8 mouse cellular contexts compared by ENCODE assay signal in the genomic region with DNA sequence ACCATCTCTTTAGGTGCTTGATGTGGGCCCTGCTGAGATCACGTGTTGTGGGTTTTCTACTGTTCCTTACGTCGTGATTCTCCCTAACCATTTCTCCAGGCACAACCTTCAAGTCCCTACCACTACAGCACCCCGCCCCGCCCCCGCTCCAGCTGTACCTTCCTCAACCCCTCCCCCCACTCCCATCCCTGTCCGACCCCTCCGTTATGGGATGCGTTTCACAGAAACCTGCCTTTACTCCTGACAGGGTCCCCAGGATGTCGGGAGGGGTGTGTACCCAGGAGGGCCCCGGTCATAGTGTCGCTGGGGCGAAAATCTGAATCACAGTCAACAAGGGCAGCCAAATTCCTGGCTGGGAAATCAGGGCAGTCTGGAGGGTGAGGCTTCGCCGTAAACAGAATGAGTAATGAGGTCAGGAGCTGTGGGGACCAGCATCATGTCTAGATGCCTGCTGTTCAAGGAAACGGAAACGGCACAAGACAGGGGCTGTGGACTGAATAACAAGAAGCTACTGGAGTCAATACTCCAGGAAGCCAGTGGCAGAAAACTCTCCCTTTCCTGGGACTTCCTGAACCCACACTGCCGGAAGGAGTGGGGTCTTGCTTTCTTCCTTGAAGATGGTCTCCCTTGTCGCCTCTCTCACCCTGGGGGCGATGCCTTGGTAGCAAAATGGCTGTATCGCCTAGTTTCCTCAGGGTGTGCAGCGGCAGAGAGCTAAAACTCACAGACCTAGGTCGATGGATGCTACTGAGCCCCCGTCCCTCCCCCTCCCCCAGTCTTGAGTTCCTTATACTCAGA. TPM values are rescaled to one million over a fixed set of nuclear protein-coding genes. Genes with fewer than 3 reads are reported as not detected.
DNase-seq lines count a peak whose midpoint lies in the region; ATAC-seq lines count a peak whose summit lies in the region.

No protein-coding gene starts in this region.

- H3K9me3 ChIP-seq in intestine, embryonic 16.5 days (ENCODE audit: control insufficient read depth, low read length) = no peaks in the 10 kb centered on the region
- no peaks in the 10 kb centered on the region for H3K9me3 ChIP-seq in liver, embryonic 16.5 days (replicated peaks; ENCODE audit: control insufficient read depth, low read length)
- no peaks in the 10 kb centered on the region for H3K9me3 ChIP-seq in neural tube, embryonic 15.5 days (replicated peaks)

- H3K4me2 ChIP-seq in intestine, embryonic 16.5 days (ENCODE audit: low read depth, low read length) = peak overlapping the region; percentile 32; the same call in 1 of the 2 replicates
- H3K4me2 ChIP-seq in liver, embryonic 16.5 days (ENCODE audit: low read depth, low read length) = peak overlapping the region; percentile 30; the same call in 1 of the 2 replicates
- H3K4me2 ChIP-seq in neural tube, embryonic 15.5 days = peak overlapping the region; percentile 54

- no peaks in the 10 kb centered on the region for H3K36me3 ChIP-seq in intestine, embryonic 16.5 days (ENCODE audit: control insufficient read depth, insufficient read depth, low read length)
- no peaks in the 10 kb centered on the region for H3K36me3 ChIP-seq in liver, embryonic 16.5 days (ENCODE audit: control insufficient read depth, insufficient read depth)
- no peaks in the 10 kb centered on the region for H3K36me3 ChIP-seq in neural tube, embryonic 15.5 days

- no peaks in the 10 kb centered on the region for H3K27me3 ChIP-seq in intestine, embryonic 16.5 days (replicated peaks; ENCODE audit: control insufficient read depth, insufficient read depth, low read length)
- peaks cover 64% of the 10 kb centered on the region for H3K27me3 ChIP-seq in liver, embryonic 16.5 days (ENCODE audit: control insufficient read depth, insufficient read depth, low read depth, low read length)
- H3K27me3 ChIP-seq in neural tube, embryonic 15.5 days (replicated peaks) = 0 out of 2 replicates have a peak, but pooled peaks cover 3% of the 10 kb centered on the region

- H3K9ac ChIP-seq in intestine, embryonic 16.5 days (ENCODE audit: low read depth, low read length) = peak overlapping the region; percentile 50
- no peak overlapping the region for H3K9ac ChIP-seq in liver, embryonic 16.5 days (ENCODE audit: low read depth, low read length)
- H3K9ac ChIP-seq in neural tube, embryonic 15.5 days (replicated peaks) = peak overlapping the region; percentile 20; the same call in 1 of the 2 replicates

- intact Hi-C loops in gastrocnemius, postnatal 14 days (cut with DNase I; ENCODE audit: low total_unique reads) = no loop called here

- DNase-seq in right cerebral cortex, postnatal 10 days (ENCODE audit: low spot score in 2 of 2) = peak; percentile 44 to 50
- DNase-seq in right cerebral cortex, postnatal 25 days = no peak
- peak; percentile 75 for DNase-seq in cerebellum, adult 9-11 months
- DNase-seq in gastrocnemius, postnatal 14 days = peak; percentile 37
- DNase-seq in spleen, postnatal 14 days (ENCODE audit: low spot score in 2 of 2) = no peak

- peak overlapping the region; percentile 0; the same call in 1 of the 2 replicates for H3K4me3 ChIP-seq in intestine, embryonic 16.5 days (ENCODE audit: low read length)
- no peak overlapping the region for H3K4me3 ChIP-seq in liver, embryonic 16.5 days (ENCODE audit: low read depth, low read length)
- peak overlapping the region; percentile 18 for H3K4me3 ChIP-seq in neural tube, embryonic 15.5 days (replicated peaks)

- no peak for ATAC-seq in intestine, embryonic 16.5 days
- peak; percentile 50 for ATAC-seq in liver, embryonic 16.5 days (ENCODE audit: low read depth)
- ATAC-seq in neural tube, embryonic 15.5 days (ENCODE audit: low FRiP score) = peak; percentile 66; the same call in 1 of the 2 replicates

- 8% methylated on average over 24 of the region's 24 CpGs for WGBS in intestine, embryonic 16.5 days
- 7% methylated on average over 24 of the region's 24 CpGs for WGBS in liver, embryonic 16.5 days (ENCODE audit: insufficient replicate concordance)
- WGBS in neural tube, embryonic 15.5 days = 4% methylated on average over 24 of the region's 24 CpGs

- H3K4me1 ChIP-seq in intestine, embryonic 16.5 days (ENCODE audit: control insufficient read depth, insufficient read depth, low read length) = peaks cover 24% of the 10 kb centered on the region
- peaks cover 6% of the 10 kb centered on the region for H3K4me1 ChIP-seq in liver, embryonic 16.5 days (ENCODE audit: control insufficient read depth, low read depth, low read length)
- peaks cover 31% of the 10 kb centered on the region for H3K4me1 ChIP-seq in neural tube, embryonic 15.5 days

- H3K27ac ChIP-seq in intestine, embryonic 16.5 days (ENCODE audit: low read length) = peak overlapping the region; percentile 12
- H3K27ac ChIP-seq in liver, embryonic 16.5 days (ENCODE audit: low read length) = no peak overlapping the region; the same call in 1 of the 2 replicates
- H3K27ac ChIP-seq in neural tube, embryonic 15.5 days (replicated peaks) = peak overlapping the region; percentile 75

RNA-seq across cellular contexts. Expression of gene Pim1, which starts 31.0 kb away (rescaled TPM):
- total RNA-seq in gastrocnemius, postnatal 14 days (2021) = 10 to 100 TPM; 17.6 to 18.2 TPM
- polyA plus RNA-seq in intestine, embryonic 16.5 days (2015; fragmentation: Nextera tagmentation; extraction: Ambion mirVana) = 11.8 and 12.8 TPM in 2 replicates
- polyA plus RNA-seq in liver, embryonic 16.5 days (2015; fragmentation: Nextera tagmentation; extraction: Ambion mirVana) = 74.7 and 80.0 TPM in 2 replicates
- 9.0 and 15.8 TPM in 2 replicates for polyA plus RNA-seq in neural tube, embryonic 15.5 days (2015; fragmentation: Nextera tagmentation; extraction: Ambion mirVana)

Comparison
In these comparisons a context has a peak if more than half of its experiments do, and no peak if none do; other contexts are left out.
1. DNase-seq: peak in right cerebral cortex, postnatal 10 days (2 of 2), cerebellum, adult 9-11 months (single experiment) and gastrocnemius, postnatal 14 days (single experiment); none in right cerebral cortex, postnatal 25 days (single experiment) and spleen, postnatal 14 days (0 of 2).
2. Peak in every context shown above with its lines, with median percentiles within 50 percentile points of each other: H3K4me2 ChIP-seq.